Mouse (Mus musculus) T-helper 17 cell (primary cell): ENCODE results near the gene Kif27.
"Not testable (repeated sequence)": the region's sequence is repeated elsewhere in the genome, so short reads cannot be mapped to it uniquely, and the experiment has no call there.

Experiments used
- in situ Hi-C, 2 experiments: fragments of 300-600 bp; cut with MboI, MseI; formaldehyde crosslinking; loops; 1 replicate in 1 of 2; 2 replicates in 1 of 2; pipeline ENCODE4 v1.15.1; 2025; ENCODE audit warnings: high pct_unique_total_duplicates in 2 of 2

The Kif27 gene

DNA sequence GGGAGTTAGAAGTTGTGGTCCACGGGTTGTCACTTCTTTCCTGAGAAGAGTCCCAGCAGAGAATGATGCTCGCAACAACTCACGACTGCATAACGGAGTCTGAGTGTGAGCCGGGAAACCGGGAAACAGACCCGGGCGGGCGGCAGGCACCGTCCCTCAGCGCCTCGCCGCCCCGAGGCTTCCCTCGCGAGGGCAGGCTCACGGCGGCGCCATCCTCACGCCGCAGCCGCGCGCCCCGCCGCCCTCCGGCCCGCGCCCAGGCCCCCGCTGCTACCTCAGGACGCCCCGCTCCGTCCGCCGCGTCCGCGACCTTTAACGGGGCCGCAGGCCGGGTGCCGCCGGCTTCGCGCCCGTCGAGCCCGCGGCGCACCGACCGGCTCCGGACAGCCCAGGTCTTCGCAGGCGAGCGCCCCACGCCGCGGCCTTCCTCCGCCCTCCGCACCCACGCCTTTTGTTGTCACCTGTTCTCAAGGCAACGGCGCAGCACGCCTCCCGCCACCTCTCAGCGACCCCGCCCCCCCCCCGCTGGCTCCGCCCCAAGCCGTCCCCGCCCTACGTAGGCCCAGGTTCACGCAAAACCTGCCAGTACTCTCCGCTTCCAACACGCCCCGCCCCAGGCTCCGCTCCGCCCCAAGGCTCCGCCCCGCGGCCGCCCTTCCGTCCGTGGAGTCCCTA, at the start of gene Kif27:
Gene Kif27, minus strand, starts transcription at position 494 of the 675 bp plus-strand sequence.
- in situ Hi-C loops: no loop called here

DNA sequence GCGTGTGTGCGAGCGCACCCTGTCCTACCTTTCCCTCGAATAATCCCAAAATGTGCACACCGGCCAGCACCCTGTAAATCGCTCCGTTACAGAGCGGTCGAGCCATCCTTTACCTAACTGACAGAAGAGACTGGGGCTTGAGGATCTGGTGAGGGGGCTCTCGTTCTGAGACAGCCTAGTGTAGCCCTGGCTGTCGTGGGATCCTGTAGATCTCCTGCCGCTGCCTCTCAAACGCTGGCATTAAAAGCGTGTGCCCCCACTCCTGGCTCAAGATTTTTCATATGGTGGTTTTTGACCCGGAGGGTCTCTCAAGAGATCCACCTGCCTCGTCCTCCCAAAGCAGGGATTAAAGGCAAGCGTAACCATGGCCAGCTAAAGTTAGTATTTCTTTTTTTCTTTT, 44.3 kb upstream of the Kif27 start, which contains the start of gene Hnrnpk:
Gene Hnrnpk, minus strand, starts transcription at position 101 of the 400 bp plus-strand sequence.
- in situ Hi-C loops: not testable (repeated sequence)

DNA sequence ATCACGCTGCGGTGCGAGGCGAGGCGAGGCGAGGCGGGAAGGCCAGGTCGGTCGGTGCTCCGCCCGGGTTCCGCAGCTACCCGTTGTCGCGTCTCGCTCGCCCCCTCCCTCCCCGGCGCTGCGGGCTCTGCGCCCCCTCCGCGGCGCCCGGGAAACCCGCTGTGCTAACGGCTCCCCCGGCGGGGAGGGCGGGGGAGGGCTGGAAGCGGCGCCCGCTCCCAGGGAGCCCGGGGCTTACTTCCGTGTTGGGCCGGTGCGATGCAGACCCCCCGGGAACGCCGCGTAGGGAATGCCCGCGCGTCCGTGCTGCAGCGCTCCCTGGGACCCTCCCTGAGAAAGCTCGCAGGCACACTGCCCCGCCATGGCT, 43.8 kb upstream of the Kif27 start:
- in situ Hi-C loops: no loop called here

DNA sequence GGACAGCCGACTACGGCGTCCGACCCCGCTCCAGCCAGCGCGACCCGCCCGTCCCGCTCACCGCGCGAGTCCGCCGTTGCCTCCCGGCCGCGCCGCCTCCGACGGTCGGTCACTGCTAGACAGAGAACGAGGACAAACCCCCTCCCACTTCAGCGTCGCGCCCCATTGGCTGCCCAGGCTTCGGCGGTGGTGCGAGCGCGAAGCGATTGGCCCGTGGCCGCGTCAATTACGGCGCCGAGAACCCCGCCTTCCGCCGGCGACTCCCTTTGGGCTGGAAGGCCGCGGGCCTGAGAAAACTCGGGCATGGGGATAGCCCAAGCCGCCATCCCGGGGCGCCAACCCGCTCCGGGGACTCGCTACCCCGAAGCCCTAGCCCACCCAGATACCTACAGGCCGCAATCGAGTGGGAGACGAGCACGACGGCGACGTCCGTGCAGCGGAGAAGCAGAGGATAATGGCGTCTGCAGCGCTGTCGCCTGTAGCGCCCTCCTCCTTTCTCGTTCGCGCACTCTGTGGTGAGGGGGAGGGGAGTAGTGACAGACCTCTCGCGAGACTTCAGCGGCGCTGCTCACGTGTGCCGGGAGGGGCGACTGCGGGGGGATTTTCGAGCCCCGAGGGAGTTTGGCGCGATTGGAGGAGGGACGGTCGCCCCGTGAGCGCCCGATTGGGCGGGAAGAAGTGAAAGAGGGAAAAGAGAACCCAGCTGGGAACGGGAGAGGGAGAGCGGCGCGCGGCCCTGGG, 43.3 kb upstream of the Kif27 start, which contains the start of gene Rmi1:
Gene Rmi1, plus strand, starts transcription at position 246 of the 741 bp plus-strand sequence.
- in situ Hi-C loops: no loop called here

DNA sequence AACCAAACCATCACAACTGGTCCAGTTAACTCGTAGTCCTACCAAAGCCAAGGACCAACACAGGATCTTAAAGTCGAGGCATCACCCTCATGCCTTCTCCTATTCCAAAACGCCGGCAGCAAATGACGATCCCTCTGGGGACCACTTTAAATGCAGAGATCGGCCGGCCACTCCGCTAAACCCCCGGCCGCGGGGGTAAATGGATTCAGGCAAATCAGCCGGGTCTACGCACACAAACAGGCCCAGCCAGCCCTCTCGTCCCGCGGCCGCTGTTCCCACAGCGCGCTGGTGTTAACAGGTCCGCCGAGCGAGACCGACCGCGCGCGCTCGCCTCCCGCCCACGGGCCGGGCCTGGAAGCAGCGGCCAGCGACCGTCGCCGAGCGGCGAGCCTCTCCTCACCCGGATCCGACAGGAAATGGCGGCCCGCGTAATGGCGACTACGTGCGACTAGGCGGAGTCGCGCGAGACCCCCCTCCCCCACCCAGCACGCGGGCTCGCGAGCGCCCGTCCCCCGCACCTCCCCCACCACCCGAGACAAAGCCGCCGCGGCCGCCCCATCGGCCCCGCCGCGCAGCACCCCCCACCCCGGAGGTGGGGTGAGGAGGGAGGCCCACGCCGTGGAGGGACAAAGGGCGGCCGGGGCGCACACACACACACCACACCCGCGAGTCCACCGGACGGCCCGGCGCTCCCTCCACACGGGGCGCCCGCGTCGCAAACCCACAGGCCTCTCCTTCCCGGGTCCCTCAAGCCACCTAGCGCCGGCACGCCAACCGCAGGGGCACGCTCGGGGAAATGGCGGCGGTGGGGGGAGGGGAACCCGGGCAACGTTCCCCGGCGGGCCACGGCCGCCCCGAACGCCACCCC, 42.4 kb upstream of the Kif27 start:
- in situ Hi-C loops: no loop called here

DNA sequence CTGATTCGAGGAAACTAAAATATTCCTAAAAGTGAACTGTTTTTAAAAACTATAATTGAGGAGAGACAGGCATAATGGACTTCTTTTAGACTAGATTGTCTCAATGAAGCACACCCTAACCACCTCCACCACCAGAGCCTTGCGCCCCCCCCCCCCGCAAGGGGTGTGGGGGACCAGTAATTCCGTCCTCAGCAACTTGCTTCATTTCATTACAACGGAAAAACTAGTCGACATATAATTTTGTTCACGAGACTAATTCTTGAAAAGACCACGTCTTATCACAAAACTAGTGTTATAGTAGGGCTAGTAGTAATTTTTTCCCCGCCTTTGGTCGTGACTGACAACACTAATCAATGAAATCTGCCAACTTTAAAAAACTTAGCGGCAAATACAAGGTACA, 41.7 kb upstream of the Kif27 start:
- in situ Hi-C loops: no loop called here

DNA sequence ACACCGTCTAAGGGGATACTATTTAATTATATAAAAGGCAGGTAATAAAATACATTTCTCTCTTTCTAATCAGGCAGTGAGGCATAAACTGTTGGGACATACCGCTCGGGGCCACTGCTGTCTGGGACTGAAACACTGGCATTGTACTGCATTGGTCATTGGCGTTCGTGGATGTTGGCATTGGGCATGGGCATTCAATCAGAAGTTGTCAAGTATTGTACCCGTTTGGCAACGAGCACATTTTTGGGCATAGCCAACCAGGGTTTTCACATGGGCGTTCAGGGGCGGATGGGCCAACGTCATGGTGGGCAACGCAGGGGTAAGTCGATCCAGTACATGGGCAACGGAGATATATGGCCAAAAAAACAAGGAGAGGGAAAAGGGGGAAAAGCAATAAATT, 38.7 kb upstream of the Kif27 start:
- in situ Hi-C loops: loop anchor here in 1 of 2 experiments (25.0 kb wide), 2 partner anchors 235 to 1365 kb away; partner anchors contain the start of genes Idnk and Isca1

DNA sequence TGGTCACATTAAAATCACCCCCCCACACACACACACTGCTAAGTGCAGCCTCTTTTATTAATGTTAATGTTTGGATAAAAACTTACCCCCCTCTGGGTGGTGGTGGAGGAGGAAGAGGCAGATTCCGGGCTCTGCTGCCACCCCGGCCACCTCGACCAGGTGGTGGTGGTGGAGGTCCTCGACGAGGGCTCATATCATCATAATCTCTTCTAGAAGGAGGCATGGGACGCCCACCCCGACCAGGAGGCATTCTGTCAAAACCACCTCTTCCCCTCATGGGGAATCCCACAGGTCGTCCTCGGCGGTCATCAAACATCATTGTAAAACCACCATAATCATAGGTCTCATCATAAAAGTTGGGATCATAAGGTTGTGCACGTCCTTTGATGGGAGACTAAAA, 35.5 kb upstream of the Kif27 start:
- in situ Hi-C loops: loop anchor here in 1 of 2 experiments (25.0 kb wide), 2 partner anchors 232 to 1368 kb away; partner anchors contain the start of genes Idnk and Isca1

DNA sequence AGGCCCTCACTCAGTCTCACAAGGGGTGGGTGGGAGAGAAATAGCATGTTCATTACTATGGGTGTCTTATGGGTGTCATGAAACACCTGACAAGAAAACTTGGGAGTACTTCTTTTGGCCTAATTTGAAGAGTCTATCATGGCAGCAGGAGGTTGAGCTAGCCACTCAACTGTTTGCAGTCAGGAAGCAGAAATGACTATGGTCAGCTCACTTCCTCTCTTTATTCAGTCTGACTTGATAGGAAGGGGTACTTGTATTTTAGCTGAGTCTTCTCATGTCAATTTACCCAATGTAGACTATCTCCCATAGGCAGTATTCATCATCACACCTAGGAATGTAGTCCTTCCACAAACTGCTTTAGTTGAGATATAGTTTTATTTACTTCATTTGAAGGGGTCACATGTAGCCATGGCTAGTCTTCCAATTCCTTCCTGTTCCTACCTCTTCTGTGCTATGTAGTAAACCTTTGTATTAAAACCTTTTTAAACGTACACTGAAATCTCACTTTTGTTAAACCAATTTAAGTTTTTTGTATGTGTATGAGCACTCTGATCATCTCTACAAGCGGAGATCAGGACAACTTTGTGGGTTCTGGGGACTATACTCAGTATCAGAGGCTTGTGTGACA, 30.5 kb upstream of the Kif27 start:
- in situ Hi-C loops: loop anchor here (10.0 to 25.0 kb wide), 3 partner anchors 227 to 1373 kb away; partner anchors contain the start of genes Idnk (in 2 of the 2) and Isca1 (in 1 of the 2)

DNA sequence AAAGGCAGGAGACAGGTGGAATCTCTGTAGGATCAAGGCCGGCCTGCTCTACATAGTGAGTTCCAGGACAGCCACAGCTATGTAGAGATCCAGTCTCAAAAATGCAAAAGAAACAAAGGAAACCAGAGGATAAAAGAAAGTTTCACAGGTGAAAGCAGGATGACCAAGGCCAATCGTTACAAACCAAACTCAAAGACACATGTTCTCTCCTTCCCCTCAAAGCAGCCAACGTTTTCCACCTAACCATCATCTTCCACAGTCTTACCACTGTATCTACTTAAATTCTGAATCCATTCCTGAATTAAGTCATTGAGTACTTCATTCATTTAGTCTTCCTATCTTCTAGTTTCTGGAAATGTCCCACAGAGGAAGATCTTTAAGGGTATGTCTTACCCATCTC, 29.5 kb upstream of the Kif27 start:
- in situ Hi-C loops: loop anchor here (10.0 to 25.0 kb wide), 3 partner anchors 226 to 1374 kb away; partner anchors contain the start of genes Idnk (in 2 of the 2) and Isca1 (in 1 of the 2)

DNA sequence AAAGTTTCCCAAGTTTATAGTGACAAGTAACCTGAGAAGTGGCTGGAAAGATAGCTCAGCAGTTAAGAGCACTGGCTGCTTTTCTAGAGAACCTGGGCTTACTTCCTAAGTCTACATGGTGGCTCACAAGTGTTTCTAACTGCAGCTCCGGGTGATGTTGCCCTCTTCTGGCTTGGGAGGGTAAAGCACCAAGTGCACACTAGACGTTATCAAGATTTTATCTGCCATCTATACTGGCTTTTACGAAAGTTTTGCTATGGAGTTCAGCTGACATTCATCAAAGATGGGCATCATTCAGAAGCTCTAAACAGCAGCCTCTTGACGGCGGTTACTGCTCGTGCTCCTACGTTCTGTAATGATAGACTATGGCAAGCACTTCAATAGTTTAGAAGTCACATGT, 29.0 kb upstream of the Kif27 start:
- in situ Hi-C loops: loop anchor here (10.0 to 25.0 kb wide), 3 partner anchors 226 to 1374 kb away; partner anchors contain the start of genes Idnk (in 2 of the 2) and Isca1 (in 1 of the 2)

DNA sequence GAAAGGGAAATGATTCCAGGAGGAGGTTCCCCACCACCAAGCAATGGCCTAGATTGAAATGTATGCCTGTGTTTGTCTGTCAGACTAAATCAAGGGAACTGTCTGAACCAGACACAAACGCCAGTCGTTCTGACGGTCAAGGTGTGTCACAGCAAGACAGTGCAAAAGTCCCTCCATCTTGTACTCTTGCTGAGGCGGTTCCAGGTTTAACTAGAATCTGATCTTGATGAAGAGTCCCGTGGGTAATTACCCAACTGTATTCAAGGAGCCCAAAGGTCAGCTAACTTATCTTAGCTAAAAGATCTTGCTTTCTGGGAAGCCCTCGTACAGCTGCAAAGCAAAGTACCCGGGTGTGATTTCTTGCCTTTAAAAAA, 26.6 kb upstream of the Kif27 start:
- in situ Hi-C loops: loop anchor here (10.0 to 25.0 kb wide), 3 partner anchors 223 to 1377 kb away; partner anchors contain the start of genes Idnk (in 2 of the 2) and Isca1 (in 1 of the 2)

DNA sequence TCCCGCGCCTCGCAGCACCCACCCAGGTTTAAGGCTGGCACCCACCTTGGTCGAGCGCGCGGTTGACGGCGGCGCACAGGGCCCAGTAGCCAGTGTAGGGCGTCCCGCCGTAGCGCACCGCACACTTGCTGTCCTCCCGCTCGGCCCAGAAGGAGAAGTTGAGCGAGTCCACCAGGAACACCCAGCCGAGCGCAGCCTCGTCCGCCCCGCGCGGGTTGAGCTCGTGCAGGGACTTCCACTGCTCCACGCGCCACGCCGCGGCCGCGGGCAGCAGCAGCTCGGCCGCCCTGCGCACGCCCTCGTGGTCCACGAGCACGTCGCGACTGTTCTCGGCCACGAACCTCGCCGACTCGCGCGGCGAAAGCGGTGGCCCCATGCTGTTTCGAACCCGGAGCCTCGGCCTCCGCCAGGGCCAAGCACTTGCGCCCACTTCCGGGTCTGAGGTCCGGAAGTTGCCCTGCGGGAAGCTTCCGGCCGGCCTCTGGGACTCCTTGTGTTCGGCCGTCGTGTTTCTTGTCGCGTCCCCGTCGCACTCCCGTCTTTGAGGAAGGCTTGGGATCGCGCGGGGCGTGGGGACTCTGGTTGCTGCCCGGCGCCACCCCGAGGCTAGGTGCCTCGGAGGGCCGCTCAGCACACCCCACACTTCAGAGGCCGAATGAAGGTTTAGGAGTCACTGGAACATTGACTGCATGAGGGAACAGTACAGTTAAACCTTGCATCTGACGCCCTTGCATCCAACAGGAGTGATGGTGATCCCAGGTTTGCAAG, 26.0 kb upstream of the Kif27 start, which contains the start of gene 2210016F16Rik:
Gene 2210016F16Rik, minus strand, starts transcription at position 447 of the 768 bp plus-strand sequence.
- in situ Hi-C loops: loop anchor here (10.0 to 25.0 kb wide), 3 partner anchors 223 to 1377 kb away; partner anchors contain the start of genes Idnk (in 2 of the 2) and Isca1 (in 1 of the 2)

DNA sequence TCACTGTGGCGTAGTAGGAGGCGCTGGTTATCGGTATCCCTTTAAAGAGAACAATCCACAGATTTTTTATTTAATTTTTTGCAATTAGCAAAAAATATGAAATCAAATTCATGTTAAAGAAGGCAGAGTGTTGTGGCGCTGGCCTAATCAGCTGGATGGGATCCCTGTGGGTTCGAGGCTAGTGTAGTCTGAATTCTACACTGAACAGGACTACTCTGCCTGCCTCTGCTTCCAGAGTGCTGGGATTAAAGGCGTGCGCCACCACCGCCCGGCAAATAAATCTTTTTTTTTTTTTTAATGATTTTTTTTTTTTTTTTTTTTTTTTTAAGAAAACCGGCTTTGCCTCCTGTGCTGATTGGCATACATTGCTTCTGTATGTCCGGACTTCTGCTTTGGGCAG, 25.4 kb upstream of the Kif27 start:
- in situ Hi-C loops: loop anchor here (10.0 to 25.0 kb wide), 3 partner anchors 222 to 1378 kb away; partner anchors contain the start of genes Idnk (in 2 of the 2) and Isca1 (in 1 of the 2)

DNA sequence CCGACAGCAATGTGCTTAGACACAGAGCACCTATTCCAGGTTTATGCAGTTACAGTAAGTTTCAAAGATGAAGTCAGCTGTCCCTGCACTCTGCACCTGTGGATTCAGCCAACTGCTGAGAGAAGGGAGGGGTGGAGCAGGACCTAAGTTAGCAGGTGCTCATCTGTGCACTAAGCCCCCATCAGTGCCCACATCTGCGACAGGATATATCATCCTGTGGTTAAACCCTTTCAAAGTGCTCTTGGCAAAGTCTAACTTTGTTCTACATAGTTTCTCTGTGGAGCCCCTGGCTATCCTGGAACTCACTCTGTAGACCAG, 14.2 kb upstream of the Kif27 start:
- in situ Hi-C loops: no loop called here

DNA sequence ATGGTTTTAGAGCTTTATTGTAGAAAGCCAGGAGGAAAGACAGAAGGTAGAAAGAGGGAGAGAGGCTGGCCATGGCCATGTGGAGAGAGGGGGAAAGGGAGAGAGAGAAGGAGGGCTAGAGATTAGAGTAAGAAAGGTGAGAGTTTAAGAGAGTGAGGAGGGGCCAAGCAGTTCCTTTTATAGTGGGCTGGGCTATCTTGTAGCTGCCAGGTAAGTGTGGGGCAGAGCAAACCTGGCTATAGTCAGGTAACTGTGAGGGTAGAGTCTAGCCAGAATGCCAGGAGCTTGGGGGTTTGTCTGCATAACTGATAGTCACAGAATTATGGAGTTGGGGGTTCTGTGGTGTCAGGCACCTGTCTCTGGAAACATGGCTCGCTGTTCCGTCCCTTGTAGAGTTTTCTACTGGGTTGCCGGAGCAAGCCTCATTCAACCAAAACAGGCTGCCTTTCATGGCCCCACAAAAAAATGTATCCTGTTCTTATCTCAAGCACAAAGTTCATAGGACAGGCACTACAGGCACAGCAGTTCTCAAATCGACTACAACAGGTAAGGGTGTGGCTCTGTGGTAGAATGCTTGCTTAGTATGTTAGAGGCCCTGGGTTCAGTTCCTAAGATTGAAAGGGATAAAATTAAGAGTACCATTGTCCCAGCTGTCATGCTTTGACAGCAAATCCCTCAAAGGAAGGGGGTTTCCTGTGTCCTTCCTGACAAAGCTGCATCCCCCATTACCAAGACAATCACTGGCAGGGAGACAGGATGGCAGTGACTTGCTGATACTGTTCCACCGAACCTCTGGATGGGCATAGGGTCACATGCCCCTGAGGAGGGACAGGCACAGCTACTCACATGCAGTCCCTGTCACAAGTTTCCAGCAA, 13.6 kb upstream of the Kif27 start:
- in situ Hi-C loops: no loop called here

DNA sequence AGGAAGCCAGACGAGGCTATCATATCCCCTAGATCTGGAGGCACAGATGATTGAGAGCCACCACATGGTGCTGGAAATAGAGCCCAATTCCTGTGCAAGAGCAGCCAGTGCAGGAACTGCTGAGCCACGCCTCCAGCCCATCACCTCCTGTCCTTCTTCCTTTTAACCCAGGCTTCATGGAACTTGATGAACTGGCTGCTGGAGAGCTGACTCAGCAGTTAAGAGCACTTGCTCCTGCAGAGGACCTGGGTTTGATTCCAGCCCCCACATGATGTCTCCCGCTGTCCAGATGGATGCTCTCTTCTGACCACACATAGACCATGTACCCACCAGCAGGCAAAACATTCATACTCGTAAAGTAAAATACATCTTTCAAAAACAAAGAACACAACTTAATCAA, 9.9 kb upstream of the Kif27 start:
- in situ Hi-C loops: loop anchor here in 1 of 2 experiments (10.0 kb wide), 1 partner anchor 1884 kb away; the partner anchor contains the start of gene Il9

DNA sequence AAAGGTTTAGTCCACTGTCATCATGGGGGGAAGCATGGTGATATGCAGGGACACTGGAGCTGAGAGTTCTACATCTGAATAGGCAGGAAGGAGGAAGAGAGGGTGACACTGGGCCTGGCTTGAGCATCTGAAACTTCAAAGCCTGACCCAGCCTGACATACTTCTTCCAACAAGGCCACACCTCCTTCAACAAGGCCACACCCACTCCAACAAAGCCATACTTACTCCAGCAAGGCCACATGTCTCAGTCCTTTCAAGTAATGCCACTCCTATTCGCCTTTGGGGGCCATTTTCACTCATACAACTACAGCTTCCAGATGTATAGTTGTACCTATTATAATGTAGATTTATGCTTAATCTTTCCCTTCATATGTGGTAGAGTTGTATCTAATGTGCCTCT, 8.7 kb upstream of the Kif27 start:
- in situ Hi-C loops: loop anchor here in 1 of 2 experiments (10.0 kb wide), 1 partner anchor 1883 kb away; the partner anchor contains the start of gene Il9

DNA sequence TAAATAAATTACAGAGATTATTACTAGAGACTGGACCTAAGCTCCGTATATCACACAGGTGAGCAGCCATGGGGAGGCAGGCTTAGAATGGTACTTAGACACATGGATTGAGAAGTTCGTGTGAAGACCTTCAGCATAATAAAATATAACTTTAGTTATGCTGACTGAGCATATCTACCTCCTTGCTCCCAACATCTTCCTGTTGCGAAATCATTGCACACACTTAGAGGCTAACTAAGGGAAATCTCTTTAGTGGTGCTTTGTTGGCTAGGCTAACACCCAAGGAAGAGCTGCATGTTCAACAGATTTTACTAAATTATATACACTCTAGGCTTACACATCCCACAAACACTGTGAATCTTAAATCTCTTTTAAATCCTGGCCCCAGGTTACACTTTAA, 7.5 kb upstream of the Kif27 start:
- in situ Hi-C loops: loop anchor here in 1 of 2 experiments (10.0 kb wide), 1 partner anchor 1882 kb away; the partner anchor contains the start of gene Il9
